Mouse (Mus musculus) heart, embryonic 15.5 days (tissue): ENCODE data around the gene C1qtnf5. TPM values are rescaled to one million over a fixed set of nuclear protein-coding genes. Genes with fewer than 3 reads are reported as not detected.
"Not testable (repeated sequence)": the region's sequence is repeated elsewhere in the genome, so short reads cannot be mapped to it uniquely, and the experiment has no call there.

Experiments used
- ATAC-seq: fragments of 200-750 bp; cut with Nextera tagmentation; replicated peaks from 2 replicates; pipeline ENCODE4 v1.8.0; 2017; ENCODE audit warnings: low read depth, moderate TSS enrichment; ENCODE audit not compliant: insufficient number of reproducible peaks, insufficient read depth, low FRiP score
- H3K27ac ChIP-seq: fragments of 300-500 bp; sonication (generic); 2 replicates; pipeline ENCODE4 v1.5.1; 2015; ENCODE audit warnings: mild to moderate bottlenecking, inconsistent platforms
- H3K27me3 ChIP-seq: fragments of 300-500 bp; sonication (generic); 2 replicates; pipeline ENCODE4 v1.6.1; 2015; ENCODE audit warnings: inconsistent platforms
- H3K36me3 ChIP-seq: fragments of 300-500 bp; sonication (generic); 2 replicates; pipeline ENCODE4 v1.6.1; 2015; ENCODE audit warnings: mild to moderate bottlenecking, inconsistent platforms
- H3K4me1 ChIP-seq: fragments of 300-500 bp; sonication (generic); replicated peaks from 2 replicates; pipeline ENCODE4 v1.6.1; 2015; ENCODE audit warnings: inconsistent platforms
- H3K4me2 ChIP-seq: fragments of 300-500 bp; sonication (generic); 2 replicates; pipeline ENCODE4 v1.6.1; 2015; ENCODE audit warnings: inconsistent platforms, mild to moderate bottlenecking, moderate library complexity
- H3K4me3 ChIP-seq: fragments of 300-500 bp; sonication (generic); 2 replicates; pipeline ENCODE4 v1.5.1; 2015; ENCODE audit warnings: mild to moderate bottlenecking, inconsistent platforms
- H3K9ac ChIP-seq: fragments of 300-500 bp; sonication (generic); 2 replicates; pipeline ENCODE4 v1.6.1; 2015; ENCODE audit warnings: mild to moderate bottlenecking, inconsistent platforms
- H3K9me3 ChIP-seq: fragments of 300-500 bp; sonication (generic); replicated peaks from 2 replicates; pipeline ENCODE4 v1.6.1; 2016; ENCODE audit warnings: inconsistent platforms
- WGBS: fragments of 180-500 bp; shearing (Covaris S2); methylation state at CpG from one replicate; pipeline ENCODE4 v1.1.7; 2015; ENCODE audit warnings: mixed read lengths; 5-methylcytosine and 5-hydroxymethylcytosine counted together
- polyA plus RNA-seq: library from polyadenylated mRNA; unstranded; fragments of >200 nt; fragmentation: Nextera tagmentation; extraction: Ambion mirVana; gene quantifications from 2 replicates; pipeline ENCODE4 v1.2.1, GENCODE M21; 2015

C1qtnf5 gene
- polyA plus RNA-seq, 1 experiment from 2014 or later, result 3.8 TPM

- no peak for ATAC-seq
- peak overlapping the region; percentile 57; the same call in 1 of the 2 replicates for H3K4me2 ChIP-seq
- 0 out of 2 replicates have a peak overlapping the region, but pooled peaks have one; percentile 32 for H3K9ac ChIP-seq
- H3K36me3 ChIP-seq, result no peaks in the 10 kb centered on the region
- peak overlapping the region; percentile 73; the same call in 1 of the 2 replicates for H3K27ac ChIP-seq
- H3K27me3 ChIP-seq, result no peaks in the 10 kb centered on the region
- no peaks in the 10 kb centered on the region for H3K9me3 ChIP-seq
- WGBS, result 79% methylated on average over 31 of the region's 31 CpGs
- no peak overlapping the region; the same call in 1 of the 2 replicates for H3K4me3 ChIP-seq
- peaks cover 51% of the 10 kb centered on the region for H3K4me1 ChIP-seq
Observed at GRCm38 (mm10) chr9:44108269-44109055, 1.4 kb downstream of the C1qtnf5 start.

DNA sequence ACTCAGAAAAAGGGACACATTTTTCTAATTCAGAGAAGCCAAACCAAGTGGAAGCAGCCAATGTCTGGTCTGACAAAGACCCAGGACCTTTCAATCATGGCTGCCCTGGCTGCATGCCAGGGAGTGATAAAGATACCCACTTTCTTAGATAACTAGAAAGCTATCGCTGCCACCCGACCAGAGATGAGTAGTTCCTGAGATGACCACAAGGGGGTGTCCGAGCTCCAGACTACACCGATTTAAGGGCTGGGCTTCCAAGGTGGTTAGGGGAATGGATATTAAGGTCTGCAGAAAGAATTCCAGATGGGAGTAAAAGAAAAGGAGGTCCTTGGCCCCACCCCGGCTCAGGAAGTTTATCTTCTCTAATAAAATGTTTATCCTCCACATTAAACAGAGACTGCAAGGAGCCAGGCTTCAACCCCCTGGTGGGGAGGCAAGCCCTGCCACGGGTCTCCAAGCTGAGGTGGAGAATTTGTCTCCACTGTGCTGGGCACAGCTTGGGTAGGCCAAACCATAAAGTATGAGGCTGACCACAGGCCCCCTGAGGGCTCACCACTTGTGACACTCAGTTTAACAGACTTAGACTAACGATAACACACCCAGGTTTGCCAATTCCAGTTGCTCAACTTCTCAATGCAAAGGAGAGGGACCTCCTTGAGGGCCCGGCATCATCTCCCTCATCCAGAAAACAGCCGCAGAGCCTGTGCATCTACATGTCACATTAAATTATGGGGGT, 2.5 kb downstream of the C1qtnf5 start:
- no peaks in the 10 kb centered on the region for H3K36me3 ChIP-seq
- H3K9ac ChIP-seq, result peak overlapping the region; percentile 47
- H3K4me3 ChIP-seq, result peak overlapping the region; percentile 22
- ATAC-seq, result no peak
- H3K4me1 ChIP-seq, result peaks cover 56% of the 10 kb centered on the region
- no peaks in the 10 kb centered on the region for H3K27me3 ChIP-seq
- no peaks in the 10 kb centered on the region for H3K9me3 ChIP-seq
- H3K4me2 ChIP-seq, result peak overlapping the region; percentile 57
- WGBS, result 27% methylated on average over 9 of the region's 9 CpGs
- no peak overlapping the region; the same call in 1 of the 2 replicates for H3K27ac ChIP-seq

DNA sequence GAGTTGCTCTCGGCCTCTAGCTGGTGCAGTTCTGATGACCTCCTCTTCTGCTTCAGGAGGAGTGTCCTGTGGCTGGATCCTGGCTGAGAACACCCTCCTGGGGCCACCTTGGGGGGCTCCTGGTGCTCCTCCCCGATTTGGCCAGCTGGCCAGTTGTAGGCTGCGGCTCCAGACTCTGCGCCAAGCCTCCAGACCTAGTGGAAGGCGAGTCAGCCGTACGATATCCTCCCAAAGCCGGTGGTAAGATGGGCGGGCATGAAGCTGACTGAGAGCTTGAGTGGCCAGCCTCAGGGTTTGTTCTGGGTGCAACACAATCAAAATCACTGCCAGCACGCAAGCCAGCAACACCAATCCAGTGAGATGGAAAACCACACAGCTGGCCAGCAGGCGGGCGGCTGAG, 4.9 kb downstream of the C1qtnf5 start:
- Histone ChIP-seq H3K4me2 (peak overlapping the region; percentile 66), H3K4me1 (peaks cover 47% of the 10 kb centered on the region), H3K4me3 (peak overlapping the region; percentile 86)
- not testable (repeated sequence) for H3K27ac ChIP-seq, ATAC-seq, H3K27me3 ChIP-seq, H3K36me3 ChIP-seq, H3K9me3 ChIP-seq, H3K9ac ChIP-seq
- 48% methylated on average over 10 of the region's 12 CpGs for WGBS

DNA sequence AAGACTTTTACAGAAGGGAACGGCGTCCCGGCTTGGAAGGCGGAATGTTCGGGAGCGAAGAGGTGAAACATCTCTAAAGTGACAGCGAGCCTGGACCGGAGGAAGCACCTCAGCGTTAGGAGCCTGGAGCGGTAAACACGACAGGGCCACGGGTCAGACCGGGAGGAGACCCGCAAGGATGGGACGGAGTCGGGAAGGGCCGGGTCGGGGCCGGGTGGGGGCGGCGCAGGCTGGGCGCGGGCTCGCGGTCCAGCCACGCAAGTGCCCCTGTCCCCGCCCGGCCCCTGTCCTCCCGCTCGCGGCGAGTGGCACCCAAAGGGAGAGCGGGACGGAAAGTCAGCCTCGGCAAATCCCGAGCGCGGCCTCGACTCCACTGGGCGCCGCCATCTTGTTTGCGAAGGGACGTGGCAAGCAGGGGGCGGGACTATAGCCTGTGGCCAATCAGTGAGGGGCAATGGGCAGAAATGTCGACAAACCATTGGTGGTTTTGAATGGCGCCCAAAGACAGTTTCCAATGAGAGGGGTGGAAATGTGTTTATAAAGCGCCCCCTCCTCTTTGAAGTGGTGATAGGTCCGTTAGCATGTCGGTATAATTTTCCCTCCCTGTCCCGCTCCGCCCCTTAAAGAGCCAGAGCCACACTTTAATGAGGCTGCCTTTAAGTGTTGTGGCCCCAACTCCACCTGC, 6.2 kb downstream of the C1qtnf5 start, which contains the start of the genes Gm49380 and Rnf26:
Gene Gm49380, minus strand, starts transcription at position 396 of the 685 bp plus-strand sequence.
Gene Rnf26, minus strand, starts transcription at position 413 of the 685 bp plus-strand sequence.
- WGBS, result under 1% methylated on average over 51 of the region's 51 CpGs
- ATAC-seq, result peak; percentile 94

GRCm38 (mm10) chr9:44114453-44114852, 7.4 kb downstream of the C1qtnf5 start:
- no peak overlapping the region for H3K4me2 ChIP-seq
- 68% methylated on average over 2 of the region's 2 CpGs for whole genome bisulfite sequencing
- peaks cover 22% of the 10 kb centered on the region for H3K4me1 ChIP-seq

More for the DNA sequence above, 6.2 kb downstream of the C1qtnf5 start, which contains the start of the genes Gm49380 and Rnf26:
- no peaks in the 10 kb centered on the region for H3K36me3 ChIP-seq
- H3K4me3 ChIP-seq, result peak within 1 kb of the TSS; percentile 86
- H3K4me1 ChIP-seq, result peaks cover 34% of the 10 kb centered on the region
- H3K9me3 ChIP-seq, result no peaks in the 10 kb centered on the region
- H3K27ac ChIP-seq, result peak within 1 kb of the TSS; percentile 87
- peak within 1 kb of the TSS; percentile 86 for H3K9ac ChIP-seq
- H3K4me2 ChIP-seq, result peak within 1 kb of the TSS; percentile 66
- H3K27me3 ChIP-seq, result no peaks in the 10 kb centered on the region

DNA sequence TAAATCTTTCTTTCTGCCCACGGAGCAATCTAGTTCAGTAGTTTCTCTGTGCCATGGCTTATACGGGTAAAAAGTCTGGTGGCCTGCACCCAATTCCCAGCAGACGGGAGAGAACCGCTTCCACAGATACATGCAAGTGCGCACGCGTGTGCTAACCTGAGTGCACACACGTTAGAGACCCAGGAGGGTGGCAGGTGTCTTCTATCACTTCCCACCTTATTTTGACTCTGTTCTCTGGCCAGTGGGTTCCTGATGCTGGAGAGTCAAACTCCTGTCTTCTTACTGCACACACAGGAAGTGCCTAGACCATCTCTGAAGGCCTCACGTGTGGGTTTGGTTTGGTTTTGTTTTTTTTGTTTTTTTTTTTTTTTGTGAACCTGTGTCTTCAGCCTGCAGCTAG, 8.6 kb downstream of the C1qtnf5 start:
- WGBS, result 85% methylated on average over 9 of the region's 9 CpGs
- no peak for ATAC-seq
- no peak overlapping the region for H3K4me2 ChIP-seq
- no peaks in the 10 kb centered on the region for H3K9me3 ChIP-seq
- no peaks in the 10 kb centered on the region for H3K27me3 ChIP-seq
- H3K27ac ChIP-seq, result no peak overlapping the region; the same call in 1 of the 2 replicates
- H3K4me1 ChIP-seq, result peaks cover 10% of the 10 kb centered on the region
- H3K36me3 ChIP-seq, result no peaks in the 10 kb centered on the region
- no peak overlapping the region for H3K4me3 ChIP-seq
- H3K9ac ChIP-seq, result no peak overlapping the region

More at GRCm38 (mm10) chr9:44114453-44114852, 7.4 kb downstream of the C1qtnf5 start:
- no peaks in the 10 kb centered on the region for H3K27me3 ChIP-seq
- H3K9me3 ChIP-seq, result no peaks in the 10 kb centered on the region
- H3K27ac ChIP-seq, result no peak overlapping the region
- no peak for ATAC-seq
- no peak overlapping the region for H3K9ac ChIP-seq
- H3K36me3 ChIP-seq, result no peaks in the 10 kb centered on the region
- no peak overlapping the region for H3K4me3 ChIP-seq

DNA sequence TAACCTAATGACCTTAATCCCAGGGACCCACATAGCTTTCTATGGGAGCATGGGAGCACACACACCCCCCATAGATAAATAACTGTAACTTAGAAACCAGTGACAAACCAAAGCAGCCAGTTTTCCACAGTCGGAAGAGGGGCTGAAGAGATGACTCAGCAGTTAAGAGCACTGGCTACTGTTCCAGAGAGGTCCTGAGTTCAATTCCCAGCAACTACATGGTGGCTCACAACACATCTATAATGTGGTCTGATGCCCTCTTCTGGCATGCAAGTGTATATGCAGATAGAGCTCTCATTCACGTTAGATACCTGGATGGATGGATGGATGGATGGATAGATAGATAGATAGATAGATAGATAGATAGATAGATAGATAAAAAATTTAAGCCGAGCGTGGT, 9.1 kb downstream of the C1qtnf5 start:
- no peak overlapping the region for H3K4me3 ChIP-seq
- H3K9me3 ChIP-seq, result no peaks in the 10 kb centered on the region
- H3K36me3 ChIP-seq, result no peaks in the 10 kb centered on the region
- H3K27me3 ChIP-seq, result no peaks in the 10 kb centered on the region
- H3K4me2 ChIP-seq, result no peak overlapping the region
- 86% methylated on average over 4 of the region's 4 CpGs for WGBS
- H3K27ac ChIP-seq, result no peak overlapping the region
- no peak for ATAC-seq
- peaks cover 10% of the 10 kb centered on the region for H3K4me1 ChIP-seq
- no peak overlapping the region for H3K9ac ChIP-seq

DNA sequence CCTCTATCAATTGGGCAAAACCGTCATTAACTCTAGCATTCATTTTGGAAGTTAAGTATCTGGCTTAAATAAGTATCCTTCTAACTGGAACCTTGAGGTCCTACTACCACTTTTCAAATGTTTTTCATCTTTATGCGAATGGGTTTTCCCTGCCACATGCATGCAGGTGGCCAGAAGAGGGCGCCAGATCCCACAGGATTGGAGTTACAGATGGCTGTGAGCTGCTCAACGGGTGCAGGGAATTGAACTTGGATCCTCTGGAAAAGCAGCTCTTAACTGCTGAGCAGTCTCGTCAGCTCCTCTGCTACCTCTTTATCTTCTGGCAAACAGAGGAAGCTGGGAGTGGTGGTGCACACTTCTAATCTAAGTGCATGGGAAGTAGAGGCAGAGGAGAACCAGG, 12.0 kb downstream of the C1qtnf5 start:
- no peak for ATAC-seq
- Histone ChIP-seq H3K27me3 (no peaks in the 10 kb centered on the region), H3K4me1 (peaks cover under 1% of the 10 kb centered on the region; the same call in 1 of the 2 replicates), H3K9ac (no peak overlapping the region), H3K27ac (no peak overlapping the region), H3K4me2 (no peak overlapping the region), H3K36me3 (no peaks in the 10 kb centered on the region), H3K9me3 (no peaks in the 10 kb centered on the region), H3K4me3 (no peak overlapping the region)
- WGBS, result 52% methylated on average over 5 of the region's 5 CpGs

- WGBS, result 66% methylated on average over 8 of the region's 8 CpGs
- Histone ChIP-seq H3K4me3 (no peak overlapping the region), H3K27me3 (no peaks in the 10 kb centered on the region), H3K9me3 (no peaks in the 10 kb centered on the region), H3K9ac (no peak overlapping the region), H3K4me2 (no peak overlapping the region), H3K27ac (no peak overlapping the region), H3K36me3 (no peaks in the 10 kb centered on the region), H3K4me1 (no peaks in the 10 kb centered on the region)
- ATAC-seq, result no peak
Observed at GRCm38 (mm10) chr9:44119948-44120465, 13.0 kb downstream of the C1qtnf5 start.

- Histone ChIP-seq H3K36me3 (no peaks in the 10 kb centered on the region), H3K4me2 (no peak overlapping the region), H3K27ac (no peak overlapping the region), H3K27me3 (no peaks in the 10 kb centered on the region), H3K4me1 (peaks cover 23% of the 10 kb centered on the region), H3K4me3 (no peak overlapping the region), H3K9ac (no peak overlapping the region), H3K9me3 (no peaks in the 10 kb centered on the region)
- no peak for ATAC-seq
- WGBS, result 62% methylated on average over 6 of the region's 6 CpGs
Observed at GRCm38 (mm10) chr9:44124317-44124716, 17.3 kb downstream of the C1qtnf5 start.

GRCm38 (mm10) chr9:44125026-44125425, 18.0 kb downstream of the C1qtnf5 start:
- H3K36me3 ChIP-seq, result no peaks in the 10 kb centered on the region
- no peak overlapping the region for H3K9ac ChIP-seq
- H3K4me3 ChIP-seq, result no peak overlapping the region
- H3K4me2 ChIP-seq, result no peak overlapping the region
- H3K4me1 ChIP-seq, result peaks cover 30% of the 10 kb centered on the region
- 53% methylated on average over 5 of the region's 5 CpGs for WGBS
- no peak for ATAC-seq
- no peak overlapping the region for H3K27ac ChIP-seq
- no peaks in the 10 kb centered on the region for H3K9me3 ChIP-seq
- H3K27me3 ChIP-seq, result no peaks in the 10 kb centered on the region
